Mouse (Mus musculus): ENCODE measurements around the gene Slit3. TPM values are rescaled to one million over a fixed set of nuclear protein-coding genes. Genes with fewer than 3 reads are reported as not detected.

Gene Slit3
- polyA plus RNA-seq, 1 experiment from 2014 or later = 5.8 TPM

DNA sequence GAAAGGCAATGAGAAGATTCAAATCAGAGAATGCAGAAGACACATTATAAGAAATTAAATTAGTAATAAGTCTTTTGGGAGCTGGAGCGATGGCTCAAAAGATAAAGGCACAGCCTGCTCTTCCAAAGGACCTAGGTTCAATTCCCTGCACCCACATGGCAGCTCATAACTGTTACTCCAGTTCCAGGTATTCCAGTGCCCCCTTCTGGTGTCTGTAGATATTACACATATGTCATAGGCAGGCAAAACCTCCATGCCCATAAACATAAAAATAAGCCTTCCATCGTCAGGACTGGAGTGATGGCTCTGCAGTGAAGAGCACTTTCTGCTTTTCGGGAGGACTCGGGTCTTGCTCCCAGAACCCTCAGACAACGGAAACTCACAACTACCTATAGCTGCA, 583.9 kb downstream of the Slit3 start:
- no peak overlapping the region for H3K27ac ChIP-seq (ENCODE audit: low read length)
- 88% methylated on average over 5 of the region's 5 CpGs for WGBS
- no peaks in the 10 kb centered on the region for H3K4me1 ChIP-seq (replicated peaks; ENCODE audit: control insufficient read depth, insufficient read depth, low read length)
- H3K9ac ChIP-seq (replicated peaks; ENCODE audit: low read depth, low read length) = no peak overlapping the region
- H3K4me2 ChIP-seq (ENCODE audit: low read length) = no peak overlapping the region
- no peak overlapping the region for H3K4me3 ChIP-seq (replicated peaks; ENCODE audit: low read length)
- H3K27me3 ChIP-seq (replicated peaks; ENCODE audit: control insufficient read depth, insufficient read depth, low read length) = no peaks in the 10 kb centered on the region
- H3K36me3 ChIP-seq (ENCODE audit: control insufficient read depth, insufficient read depth) = no peaks in the 10 kb centered on the region
- ATAC-seq = no peak
- no peaks in the 10 kb centered on the region for H3K9me3 ChIP-seq (ENCODE audit: control insufficient read depth, low read length)

DNA sequence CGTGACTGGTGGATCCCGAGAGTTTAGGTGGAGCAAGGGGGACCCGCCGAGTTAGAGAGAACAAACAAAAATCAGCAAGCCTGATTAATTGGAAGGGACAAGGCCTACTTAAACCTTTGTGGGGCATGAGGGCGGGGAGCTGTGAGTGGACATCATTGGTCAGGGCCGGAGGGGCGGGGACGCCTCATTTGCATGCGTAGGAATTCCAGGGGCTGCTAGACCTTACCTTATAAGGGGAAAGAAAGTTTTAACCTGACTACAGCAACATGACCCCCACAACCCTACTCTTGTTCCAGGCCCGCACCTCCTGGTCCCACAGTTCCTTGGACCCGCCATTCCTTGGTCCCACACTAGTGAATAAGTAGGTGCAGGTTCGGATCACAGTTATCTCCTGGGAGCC, 586.4 kb downstream of the Slit3 start:
- no peak overlapping the region for H3K27ac ChIP-seq (ENCODE audit: low read length)
- peaks cover 5% of the 10 kb centered on the region for H3K9me3 ChIP-seq (ENCODE audit: control insufficient read depth, low read length)
- 94% methylated on average over 12 of the region's 12 CpGs for WGBS
- H3K36me3 ChIP-seq (ENCODE audit: control insufficient read depth, insufficient read depth) = no peaks in the 10 kb centered on the region
- H3K4me2 ChIP-seq (ENCODE audit: low read length) = no peak overlapping the region
- no peak for ATAC-seq
- no peak overlapping the region for H3K9ac ChIP-seq (replicated peaks; ENCODE audit: low read depth, low read length)
- H3K27me3 ChIP-seq (replicated peaks; ENCODE audit: control insufficient read depth, insufficient read depth, low read length) = no peaks in the 10 kb centered on the region
- H3K4me3 ChIP-seq (replicated peaks; ENCODE audit: low read length) = no peak overlapping the region
- H3K4me1 ChIP-seq (replicated peaks; ENCODE audit: control insufficient read depth, insufficient read depth, low read length) = no peaks in the 10 kb centered on the region

DNA sequence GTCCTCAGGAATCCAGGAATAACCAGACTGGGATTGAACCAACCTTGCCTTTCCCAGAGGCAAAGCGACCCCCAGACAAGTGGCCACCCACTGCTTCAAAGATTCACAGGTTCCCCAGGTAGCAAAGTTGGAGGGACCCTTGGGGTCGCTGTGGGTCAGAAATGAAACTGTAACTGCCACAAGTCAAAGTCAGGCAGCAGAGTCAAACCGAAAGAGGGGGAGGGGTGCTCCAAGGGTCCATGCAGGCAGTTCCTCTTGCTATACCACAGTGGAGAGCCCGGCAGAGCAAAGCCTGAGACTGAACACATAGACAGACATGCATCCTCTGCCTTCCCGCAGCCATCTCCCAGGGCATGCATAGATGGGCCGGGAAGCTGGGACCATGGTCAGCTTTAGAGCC, 590.3 kb downstream of the Slit3 start:
- ATAC-seq = no peak

DNA sequence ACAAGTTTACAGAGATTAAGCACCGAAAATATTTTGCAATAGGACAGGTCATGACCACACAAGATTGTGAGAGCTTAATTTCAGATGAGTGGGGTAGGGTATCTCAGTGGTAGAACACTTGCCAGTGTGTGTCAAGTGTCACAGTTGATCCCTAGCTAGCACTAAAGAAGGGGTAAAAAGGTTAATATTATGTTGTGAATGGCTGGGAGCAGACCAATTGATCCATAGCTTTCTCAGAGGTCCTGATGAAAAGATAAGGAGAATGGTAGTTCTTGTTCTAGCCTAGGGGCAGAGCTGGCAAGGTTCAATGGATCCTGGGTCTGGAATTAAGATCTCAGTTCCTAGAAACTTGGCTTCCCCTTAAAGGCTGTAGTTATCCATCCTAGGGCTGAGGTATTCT, 597.9 kb downstream of the Slit3 start:
- Histone ChIP-seq H3K27me3 (replicated peaks; ENCODE audit: control insufficient read depth, insufficient read depth, low read length) (no peaks in the 10 kb centered on the region), H3K9ac (replicated peaks; ENCODE audit: low read depth, low read length) (no peak overlapping the region)
- WGBS = 80% methylated on average over 1 of the region's 1 CpGs

More for the DNA sequence above, 590.3 kb downstream of the Slit3 start:
- H3K27me3 ChIP-seq (replicated peaks; ENCODE audit: control insufficient read depth, insufficient read depth, low read length) = no peaks in the 10 kb centered on the region
- H3K4me3 ChIP-seq (replicated peaks; ENCODE audit: low read length) = no peak overlapping the region
- H3K4me1 ChIP-seq (replicated peaks; ENCODE audit: control insufficient read depth, insufficient read depth, low read length) = no peaks in the 10 kb centered on the region
- no peak overlapping the region for H3K27ac ChIP-seq (ENCODE audit: low read length)
- peaks cover 5% of the 10 kb centered on the region for H3K9me3 ChIP-seq (ENCODE audit: control insufficient read depth, low read length)
- no peaks in the 10 kb centered on the region for H3K36me3 ChIP-seq (ENCODE audit: control insufficient read depth, insufficient read depth)
- no peak overlapping the region for H3K9ac ChIP-seq (replicated peaks; ENCODE audit: low read depth, low read length)
- no peak overlapping the region for H3K4me2 ChIP-seq (ENCODE audit: low read length)
- 85% methylated on average over 6 of the region's 6 CpGs for WGBS

DNA sequence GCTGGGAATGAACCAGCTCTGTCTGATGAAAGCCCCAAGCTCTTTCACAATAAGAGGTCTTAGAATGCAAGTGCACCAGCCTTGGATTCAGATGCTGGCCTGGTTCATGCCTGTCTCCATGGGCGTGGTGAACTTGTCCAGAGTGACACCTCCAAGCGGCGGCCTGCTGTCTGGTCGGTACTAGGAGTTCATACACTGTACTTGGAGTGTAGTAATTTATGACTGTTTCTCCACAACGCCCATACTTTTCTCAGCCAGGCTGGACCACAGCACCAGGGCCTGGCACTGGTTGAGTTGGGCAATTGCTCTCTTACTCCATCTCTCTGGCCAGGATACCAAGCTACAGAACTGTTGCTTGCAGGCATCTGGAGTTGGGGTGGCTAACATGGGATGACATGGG, 602.9 kb downstream of the Slit3 start:
- no peaks in the 10 kb centered on the region for H3K36me3 ChIP-seq (ENCODE audit: control insufficient read depth, insufficient read depth)
- H3K9me3 ChIP-seq (ENCODE audit: control insufficient read depth, low read length) = no peaks in the 10 kb centered on the region
- H3K4me3 ChIP-seq (replicated peaks; ENCODE audit: low read length) = no peak overlapping the region
- no peak for ATAC-seq
- H3K4me2 ChIP-seq (ENCODE audit: low read length) = no peak overlapping the region
- H3K9ac ChIP-seq (replicated peaks; ENCODE audit: low read depth, low read length) = no peak overlapping the region
- no peaks in the 10 kb centered on the region for H3K4me1 ChIP-seq (replicated peaks; ENCODE audit: control insufficient read depth, insufficient read depth, low read length)
- H3K27ac ChIP-seq (ENCODE audit: low read length) = no peak overlapping the region
- 92% methylated on average over 5 of the region's 5 CpGs for WGBS
- H3K27me3 ChIP-seq (replicated peaks; ENCODE audit: control insufficient read depth, insufficient read depth, low read length) = no peaks in the 10 kb centered on the region

More for the DNA sequence above, 597.9 kb downstream of the Slit3 start:
- Histone ChIP-seq H3K4me2 (ENCODE audit: low read length) (no peak overlapping the region), H3K27ac (ENCODE audit: low read length) (no peak overlapping the region), H3K4me3 (replicated peaks; ENCODE audit: low read length) (no peak overlapping the region), H3K9me3 (ENCODE audit: control insufficient read depth, low read length) (no peaks in the 10 kb centered on the region), H3K4me1 (replicated peaks; ENCODE audit: control insufficient read depth, insufficient read depth, low read length) (no peaks in the 10 kb centered on the region), H3K36me3 (ENCODE audit: control insufficient read depth, insufficient read depth) (no peaks in the 10 kb centered on the region)
- ATAC-seq = no peak

DNA sequence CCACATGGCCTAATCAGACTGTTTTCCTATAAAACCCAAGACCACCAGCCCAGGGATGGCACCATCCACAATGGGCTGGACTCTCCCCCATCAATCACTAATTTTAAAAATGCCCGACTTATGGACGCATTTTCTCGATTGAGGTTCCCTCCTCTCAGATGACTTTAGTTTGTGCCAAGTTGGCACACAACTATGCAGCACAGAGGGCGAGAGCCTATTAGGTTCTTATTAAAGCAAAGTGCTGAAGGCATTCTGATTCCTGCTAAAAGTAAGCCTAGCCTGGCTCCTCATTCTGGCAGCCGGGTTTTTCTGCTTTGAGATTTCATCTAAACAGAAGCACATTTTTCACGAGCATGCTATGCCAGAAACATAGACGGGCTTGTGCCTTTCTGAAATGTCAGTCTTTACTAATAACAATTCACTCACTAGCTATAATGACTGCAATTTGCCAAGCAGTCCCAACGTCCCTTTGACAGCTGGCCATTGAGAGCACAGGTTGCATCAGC, 605.4 kb downstream of the Slit3 start:
- Histone ChIP-seq H3K4me1 (replicated peaks; ENCODE audit: control insufficient read depth, insufficient read depth, low read length) (no peaks in the 10 kb centered on the region), H3K27me3 (replicated peaks; ENCODE audit: control insufficient read depth, insufficient read depth, low read length) (no peaks in the 10 kb centered on the region), H3K4me2 (ENCODE audit: low read length) (no peak overlapping the region), H3K36me3 (ENCODE audit: control insufficient read depth, insufficient read depth) (no peaks in the 10 kb centered on the region), H3K9me3 (ENCODE audit: control insufficient read depth, low read length) (no peaks in the 10 kb centered on the region), H3K27ac (ENCODE audit: low read length) (no peak overlapping the region), H3K9ac (replicated peaks; ENCODE audit: low read depth, low read length) (no peak overlapping the region), H3K4me3 (replicated peaks; ENCODE audit: low read length) (no peak overlapping the region)
- ATAC-seq = no peak
- 33% methylated on average over 8 of the region's 8 CpGs for WGBS

DNA sequence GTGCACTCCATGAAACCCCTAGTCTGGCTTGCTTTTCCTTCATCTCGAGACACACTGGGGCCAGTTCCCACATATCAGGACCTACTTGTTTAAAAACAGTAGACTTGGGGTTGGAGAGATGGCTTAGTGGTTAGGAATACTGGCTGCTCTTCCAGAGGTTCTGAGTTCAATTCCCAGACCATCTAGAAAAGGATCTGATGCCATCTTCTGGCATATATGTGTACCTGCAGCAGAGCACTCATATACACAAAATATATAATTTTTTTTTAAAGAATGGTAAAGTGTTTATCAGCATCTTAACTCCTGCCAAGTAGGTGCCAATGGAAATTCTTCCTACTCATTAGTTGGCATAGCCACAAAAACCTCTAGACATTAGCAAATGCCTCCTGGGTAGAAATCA, 607.2 kb downstream of the Slit3 start:
- no peaks in the 10 kb centered on the region for H3K4me1 ChIP-seq (replicated peaks; ENCODE audit: control insufficient read depth, insufficient read depth, low read length)
- whole genome bisulfite sequencing = 91% methylated on average over 1 of the region's 1 CpGs

DNA sequence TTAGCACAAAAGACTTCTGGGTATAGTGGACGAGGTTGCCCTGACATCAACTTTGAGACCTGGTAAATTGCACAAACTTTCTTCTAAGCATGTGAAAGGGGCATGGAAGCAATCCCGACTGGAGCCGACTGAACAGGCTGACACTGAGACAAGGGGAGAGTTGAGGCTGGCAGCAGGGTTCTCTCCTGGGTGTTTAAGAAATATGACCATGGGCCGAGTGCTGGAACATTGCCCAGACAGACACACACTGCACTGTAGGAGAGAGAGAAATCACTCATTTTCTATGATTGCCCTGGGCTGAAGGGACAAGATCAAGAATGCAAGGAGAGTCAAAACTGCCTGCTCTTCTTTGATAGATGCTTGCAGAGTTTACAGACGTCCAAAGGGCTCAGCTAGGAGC, 608.2 kb downstream of the Slit3 start:
- Histone ChIP-seq H3K36me3 (ENCODE audit: control insufficient read depth, insufficient read depth) (no peaks in the 10 kb centered on the region), H3K9me3 (ENCODE audit: control insufficient read depth, low read length) (no peaks in the 10 kb centered on the region), H3K4me3 (replicated peaks; ENCODE audit: low read length) (no peak overlapping the region), H3K4me1 (replicated peaks; ENCODE audit: control insufficient read depth, insufficient read depth, low read length) (no peaks in the 10 kb centered on the region), H3K9ac (replicated peaks; ENCODE audit: low read depth, low read length) (no peak overlapping the region), H3K27ac (ENCODE audit: low read length) (no peak overlapping the region), H3K27me3 (replicated peaks; ENCODE audit: control insufficient read depth, insufficient read depth, low read length) (no peaks in the 10 kb centered on the region), H3K4me2 (ENCODE audit: low read length) (no peak overlapping the region)
- no peak for ATAC-seq
- WGBS = 28% methylated on average over 5 of the region's 5 CpGs

More for the DNA sequence above, 607.2 kb downstream of the Slit3 start:
- Histone ChIP-seq H3K27me3 (replicated peaks; ENCODE audit: control insufficient read depth, insufficient read depth, low read length) (no peaks in the 10 kb centered on the region), H3K4me2 (ENCODE audit: low read length) (no peak overlapping the region), H3K9ac (replicated peaks; ENCODE audit: low read depth, low read length) (no peak overlapping the region), H3K4me3 (replicated peaks; ENCODE audit: low read length) (no peak overlapping the region), H3K27ac (ENCODE audit: low read length) (no peak overlapping the region), H3K36me3 (ENCODE audit: control insufficient read depth, insufficient read depth) (no peaks in the 10 kb centered on the region), H3K9me3 (ENCODE audit: control insufficient read depth, low read length) (no peaks in the 10 kb centered on the region)
- no peak for ATAC-seq

DNA sequence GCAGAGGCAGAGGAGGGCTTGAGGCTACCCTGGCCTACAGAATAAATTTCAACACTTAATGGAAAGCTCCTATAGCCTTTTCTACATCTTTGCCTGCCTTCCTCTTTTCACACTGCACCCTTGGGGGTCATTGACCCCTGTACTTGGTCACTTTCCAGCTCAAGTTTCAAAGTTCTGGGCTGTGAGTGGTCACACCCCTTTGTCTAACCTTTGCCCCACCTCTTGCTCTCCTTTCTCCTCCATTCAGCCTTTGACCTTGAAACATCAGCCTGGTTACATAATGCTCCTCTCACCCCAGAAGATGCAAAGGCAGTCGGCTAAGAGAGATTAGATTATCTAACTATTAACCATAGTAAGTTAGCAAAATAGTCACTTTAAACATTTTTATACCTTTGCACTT, 611.3 kb downstream of the Slit3 start:
- no peak overlapping the region for H3K4me3 ChIP-seq (replicated peaks; ENCODE audit: low read length)
- H3K4me1 ChIP-seq (replicated peaks; ENCODE audit: control insufficient read depth, insufficient read depth, low read length) = no peaks in the 10 kb centered on the region
- H3K9ac ChIP-seq (replicated peaks; ENCODE audit: low read depth, low read length) = no peak overlapping the region
- no peak overlapping the region for H3K27ac ChIP-seq (ENCODE audit: low read length)
- H3K36me3 ChIP-seq (ENCODE audit: control insufficient read depth, insufficient read depth) = no peaks in the 10 kb centered on the region
- no peak for ATAC-seq
- no peak overlapping the region for H3K4me2 ChIP-seq (ENCODE audit: low read length)
- no peaks in the 10 kb centered on the region for H3K27me3 ChIP-seq (replicated peaks; ENCODE audit: control insufficient read depth, insufficient read depth, low read length)
- whole genome bisulfite sequencing = 71% methylated on average over 1 of the region's 1 CpGs
- H3K9me3 ChIP-seq (ENCODE audit: control insufficient read depth, low read length) = no peaks in the 10 kb centered on the region

DNA sequence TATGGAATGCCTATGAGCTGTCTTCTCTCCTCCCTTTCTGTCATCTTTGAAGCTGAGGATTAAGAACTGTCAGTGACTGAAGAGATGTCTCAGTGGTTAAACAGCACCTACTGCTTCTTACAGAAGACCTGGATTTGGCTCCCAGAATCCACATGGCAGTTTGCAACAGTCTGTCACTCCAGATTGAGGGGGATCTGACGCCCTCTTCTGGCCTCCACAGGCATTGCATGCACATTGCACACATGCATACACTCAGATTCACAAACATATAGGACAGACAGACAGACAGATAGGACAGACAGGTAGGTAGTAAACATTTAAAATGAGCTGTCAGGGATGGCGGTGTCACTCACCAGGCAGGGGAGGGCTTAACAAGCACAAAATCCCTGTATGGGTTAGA, 615.8 kb downstream of the Slit3 start:
- WGBS = 69% methylated on average over 2 of the region's 2 CpGs
- no peaks in the 10 kb centered on the region for H3K27me3 ChIP-seq (replicated peaks; ENCODE audit: control insufficient read depth, insufficient read depth, low read length)
- H3K4me3 ChIP-seq (replicated peaks; ENCODE audit: low read length) = no peak overlapping the region
- H3K36me3 ChIP-seq (ENCODE audit: control insufficient read depth, insufficient read depth) = no peaks in the 10 kb centered on the region
- no peaks in the 10 kb centered on the region for H3K4me1 ChIP-seq (replicated peaks; ENCODE audit: control insufficient read depth, insufficient read depth, low read length)
- H3K9me3 ChIP-seq (ENCODE audit: control insufficient read depth, low read length) = no peaks in the 10 kb centered on the region
- no peak overlapping the region for H3K9ac ChIP-seq (replicated peaks; ENCODE audit: low read depth, low read length)
- no peak for ATAC-seq
- no peak overlapping the region for H3K4me2 ChIP-seq (ENCODE audit: low read length)
- H3K27ac ChIP-seq (ENCODE audit: low read length) = no peak overlapping the region
